Mouse (Mus musculus) fat pad, adult 2 months (tissue): ENCODE results near the gene Bbs1.
"Not testable (repeated sequence)": the region's sequence is repeated elsewhere in the genome, so short reads cannot be mapped to it uniquely, and the experiment has no call there.

Experiments used
- DNase-seq: peaks from one replicate; pipeline ENCODE4 v3.0.0-alpha.2; 2011; ENCODE audit warnings: low read depth, low spot score; ENCODE audit errors: extremely low read depth

Gene Bbs1

GRCm38 (mm10) chr19:4905979-4906794 lies at the start of gene Bbs1:
Gene Bbs1 (minus strand): TSS chr19:4906628.
- no peak for DNase-seq

- not testable (repeated sequence) for DNase-seq
Measured at GRCm38 (mm10) chr19:4948641-4949040, 42.2 kb upstream of the Bbs1 start.

GRCm38 (mm10) chr19:4945540-4945939 lies 39.1 kb upstream of the Bbs1 start:
- DNase-seq, result no peak

- DNase-seq, result no peak
Measured at GRCm38 (mm10) chr19:4943253-4943588, 36.8 kb upstream of the Bbs1 start.

GRCm38 (mm10) chr19:4942551-4943252 lies 36.3 kb upstream of the Bbs1 start, which contains the start of gene Peli3:
Gene Peli3 (minus strand): TSS chr19:4943127.
- DNase-seq, result no peak

- no peak for DNase-seq
Measured at GRCm38 (mm10) chr19:4937444-4938310, 31.2 kb upstream of the Bbs1 start.

- no peak for DNase-seq
Measured at GRCm38 (mm10) chr19:4936896-4937295, 30.5 kb upstream of the Bbs1 start.

- no peak for DNase-seq
Measured at GRCm38 (mm10) chr19:4928781-4929180, 22.4 kb upstream of the Bbs1 start.

GRCm38 (mm10) chr19:4927904-4928531 lies 21.6 kb upstream of the Bbs1 start, which contains the start of gene Dpp3:
Gene Dpp3 (minus strand): TSS chr19:4928287.
- DNase-seq, result peak; percentile 77

- DNase-seq, result no peak
Measured at GRCm38 (mm10) chr19:4925121-4925860, 18.9 kb upstream of the Bbs1 start.

- no peak for DNase-seq
Measured at GRCm38 (mm10) chr19:4919652-4920051, 13.2 kb upstream of the Bbs1 start.

GRCm38 (mm10) chr19:4916827-4917226 lies 10.4 kb upstream of the Bbs1 start:
- no peak for DNase-seq

GRCm38 (mm10) chr19:4915924-4916603 lies 9.6 kb upstream of the Bbs1 start:
- no peak for DNase-seq

- no peak for DNase-seq
Measured at GRCm38 (mm10) chr19:4909376-4909775, 2.9 kb upstream of the Bbs1 start.

GRCm38 (mm10) chr19:4908107-4908506 lies 1.7 kb upstream of the Bbs1 start:
- DNase-seq, result no peak

GRCm38 (mm10) chr19:4899888-4900287 lies 6.5 kb downstream of the Bbs1 start:
- DNase-seq, result no peak

GRCm38 (mm10) chr19:4898972-4899371 lies 7.5 kb downstream of the Bbs1 start:
- DNase-seq, result no peak

- DNase-seq, result no peak
Measured at GRCm38 (mm10) chr19:4896780-4897520, 9.5 kb downstream of the Bbs1 start.

- DNase-seq, result no peak
Measured at GRCm38 (mm10) chr19:4891798-4892197, 14.6 kb downstream of the Bbs1 start.
